Mouse (Mus musculus) E14TG2a.4 (cell line): ENCODE data around the gene Lrit3.

Experiments
- CTCF ChIP-seq: conservative IDR thresholded peaks from 2 replicates; pipeline ENCODE4 v1.5.1; 2014; ENCODE audit warnings: low read length
- NANOG ChIP-seq: IDR thresholded peaks from 2 replicates; pipeline ENCODE4 v1.6.1; 2014; ENCODE audit warnings: borderline replicate concordance, low read length, mixed read lengths

DNA sequence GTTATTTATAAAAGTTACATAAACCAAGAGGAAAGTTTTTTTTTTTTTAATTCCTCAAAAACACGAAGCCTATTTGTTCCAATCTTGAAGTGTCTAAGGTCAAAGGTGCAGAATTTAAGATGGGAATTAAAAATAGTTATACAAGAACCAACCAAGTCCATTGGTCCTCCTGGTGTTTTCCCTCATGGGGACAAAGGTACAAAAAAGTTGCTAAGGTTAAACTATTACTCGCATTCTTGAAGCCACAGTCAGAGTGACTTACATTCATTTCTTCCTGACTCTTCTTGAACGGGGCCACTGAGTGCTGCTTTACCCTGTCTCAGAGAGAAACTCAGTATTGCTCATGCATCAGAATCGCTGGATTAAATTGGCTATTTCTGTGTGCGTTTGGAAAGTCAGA, 6.5 kb downstream of the Lrit3 start:
- TF ChIP-seq CTCF, result no peak
- no peak for TF ChIP-seq NANOG
